Mouse (Mus musculus) skeletal muscle tissue, postnatal 0 days (tissue): ENCODE results near the gene Bloc1s3. TPM values are rescaled to one million over a fixed set of nuclear protein-coding genes. Genes with fewer than 3 reads are reported as not detected.

Experiments
- polyA plus RNA-seq: library from polyadenylated mRNA; unstranded; fragments of >200 nt; fragmentation: Nextera tagmentation; extraction: Ambion mirVana; gene quantifications from 2 replicates; pipeline ENCODE4 v1.2.1, GENCODE M21; 2015

The Bloc1s3 gene
- 1.1 and 1.6 TPM in 2 replicates for polyA plus RNA-seq

GRCm38 (mm10) chr7:19508150-19508923, at the start of gene Bloc1s3, which contains the start of gene Trappc6a:
Bloc1s3 (minus strand) TSS chr7:19508367.
Trappc6a (plus strand) TSS chr7:19508395.

DNA sequence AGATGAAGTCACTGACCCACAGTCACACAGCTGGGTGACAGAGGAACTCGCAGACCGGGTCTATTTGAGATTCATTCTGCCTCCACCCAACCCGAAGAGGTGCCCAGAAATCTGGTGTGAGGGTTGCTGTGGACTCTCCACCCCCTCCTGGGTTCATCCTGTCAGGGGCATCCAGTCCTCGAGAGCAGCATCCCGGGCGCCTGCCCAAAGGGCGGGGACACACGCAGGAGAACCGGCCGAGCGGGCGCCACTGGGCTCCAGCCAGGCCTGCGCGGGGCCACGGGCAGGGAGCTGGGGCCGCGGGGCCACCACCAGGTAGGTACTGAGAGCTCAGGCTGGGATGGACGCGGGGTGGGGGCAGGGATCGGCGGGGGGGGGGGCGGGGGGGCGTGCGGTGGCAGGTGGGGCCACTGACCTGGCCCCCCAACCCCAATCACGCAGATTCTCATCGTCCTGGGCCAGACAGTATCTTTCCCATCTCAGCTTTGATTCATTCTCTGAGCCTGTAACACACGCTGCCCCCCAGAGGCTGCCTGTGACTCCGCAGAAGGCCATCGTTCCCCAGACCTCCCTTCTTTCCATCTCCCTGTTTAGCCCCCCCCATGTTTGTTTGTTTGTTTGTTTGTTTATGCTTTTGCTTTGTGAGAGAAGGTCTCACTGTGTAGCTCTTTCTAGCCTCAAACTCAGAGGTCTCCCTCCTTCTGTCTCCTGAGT, 9.6 kb upstream of the Bloc1s3 start, which contains the start of gene Nkpd1:
Gene Nkpd1, plus strand, starts transcription at position 187 of the 714 bp plus-strand sequence.

GRCm38 (mm10) chr7:19462884-19463381, 45.2 kb downstream of the Bloc1s3 start, which contains the start of gene Exoc3l2:
Exoc3l2 (plus strand) TSS chr7:19463331.

DNA sequence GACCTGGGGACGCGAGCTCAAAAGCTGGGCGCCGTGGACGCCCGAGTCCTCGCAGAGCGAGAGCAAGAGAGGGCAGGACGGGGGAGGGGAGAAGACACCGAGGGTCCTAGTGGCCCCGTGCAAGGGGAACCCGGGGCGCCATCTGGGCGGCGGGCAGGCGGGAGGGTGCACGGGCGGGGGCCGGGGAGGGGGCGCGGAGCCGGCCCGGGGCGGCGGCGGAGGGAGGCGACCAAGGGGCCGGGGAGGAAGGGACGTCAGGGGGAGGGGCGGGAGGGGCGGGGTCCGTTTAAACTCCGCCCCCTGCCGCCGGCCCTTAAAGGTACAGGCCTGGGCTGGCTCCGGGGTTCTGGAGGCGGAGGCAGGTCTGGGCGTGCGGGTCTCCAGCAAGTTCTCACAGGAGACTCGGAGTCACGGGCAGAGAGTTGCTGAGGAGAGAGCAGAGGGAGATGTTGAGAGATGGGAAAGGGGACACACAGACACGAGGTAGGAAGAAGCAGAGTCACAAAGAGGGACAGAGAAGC, 49.5 kb downstream of the Bloc1s3 start, which contains the start of gene Mark4:
Gene Mark4, minus strand, starts transcription at position 231 of the 521 bp plus-strand sequence.

Other genes with a start within 250 kb of the Bloc1s3 start
- gene Vasp, start 236.6 kb downstream of the Bloc1s3 start, polyA plus RNA-seq = 41.2 and 52.3 TPM in 2 replicates
- 0.11 TPM in 1 of 2 replicates, not detected in the other for gene Ppm1n, start 228.3 kb downstream of the Bloc1s3 start, polyA plus RNA-seq
- 408 and 509 TPM in 2 replicates for gene Rtn2, start 225.7 kb downstream of the Bloc1s3 start, polyA plus RNA-seq
- gene Fosb, start 198.3 kb downstream of the Bloc1s3 start, polyA plus RNA-seq = 0.23 and 0.84 TPM in 2 replicates
- gene Ercc1, start 163.6 kb downstream of the Bloc1s3 start, polyA plus RNA-seq = 37.1 and 45.7 TPM in 2 replicates
- 13.9 TPM in 2 replicates for gene Cd3eap, start 148.9 kb downstream of the Bloc1s3 start, polyA plus RNA-seq
- gene Ppp1r13l, start 148.6 kb downstream of the Bloc1s3 start, polyA plus RNA-seq = 1.4 and 2.4 TPM in 2 replicates
- gene Ercc2, start 126.4 kb downstream of the Bloc1s3 start, polyA plus RNA-seq = 5.0 and 5.1 TPM in 2 replicates
- 0.12 and 1.7 TPM in 2 replicates for gene Klc3, start 104.3 kb downstream of the Bloc1s3 start, polyA plus RNA-seq
- gene Ckm, start 103.6 kb downstream of the Bloc1s3 start, polyA plus RNA-seq = 17,276 and 19,625 TPM in 2 replicates
- gene Mark4, start 49.5 kb downstream of the Bloc1s3 start, polyA plus RNA-seq = 3.4 and 4.4 TPM in 2 replicates
- 0.21 and 0.37 TPM in 2 replicates for gene Exoc3l2, start 45.0 kb downstream of the Bloc1s3 start, polyA plus RNA-seq
- 50.0 and 57.3 TPM in 2 replicates for gene Trappc6a, start within 50 bp of the Bloc1s3 start, polyA plus RNA-seq
- gene Nkpd1, start 9.5 kb upstream of the Bloc1s3 start, polyA plus RNA-seq = 0.74 TPM in 1 of 2 replicates, not detected in the other
- gene Ppp1r37, start 54.7 kb upstream of the Bloc1s3 start, polyA plus RNA-seq = 15.1 and 17.8 TPM in 2 replicates
- 0.13 and 0.15 TPM in 2 replicates for gene Zfp296, start 68.9 kb upstream of the Bloc1s3 start, polyA plus RNA-seq
- 95.5 and 105 TPM in 2 replicates for gene Gemin7, start 69.2 kb upstream of the Bloc1s3 start, polyA plus RNA-seq
- 18.3 and 20.7 TPM in 2 replicates for gene Clasrp, start 96.1 kb upstream of the Bloc1s3 start, polyA plus RNA-seq
- gene Relb, start 121.1 kb upstream of the Bloc1s3 start, polyA plus RNA-seq = 8.1 and 9.4 TPM in 2 replicates
- gene Clptm1, start 156.7 kb upstream of the Bloc1s3 start, polyA plus RNA-seq = 46.1 and 53.3 TPM in 2 replicates
- gene Apoc2, start 169.6 kb upstream of the Bloc1s3 start, polyA plus RNA-seq = 2.7 and 2.9 TPM in 2 replicates
- 2.2 TPM in 1 of 2 replicates, not detected in the other for gene Gm44805, start 173.1 kb upstream of the Bloc1s3 start, polyA plus RNA-seq
- 3.4 and 21.2 TPM in 2 replicates for gene Apoc4, start 173.1 kb upstream of the Bloc1s3 start, polyA plus RNA-seq
- 12.4 and 217 TPM in 2 replicates for gene Apoc1, start 184.3 kb upstream of the Bloc1s3 start, polyA plus RNA-seq
- gene Apoe, start 190.8 kb upstream of the Bloc1s3 start, polyA plus RNA-seq = 342 and 1,192 TPM in 2 replicates
- gene Tomm40, start 207.1 kb upstream of the Bloc1s3 start, polyA plus RNA-seq = 72.8 and 86.6 TPM in 2 replicates
- gene Nectin2, start 242.1 kb upstream of the Bloc1s3 start, polyA plus RNA-seq = 21.2 and 24.3 TPM in 2 replicates